Mouse (Mus musculus): ENCODE results near the gene Hsf4. TPM values are rescaled to one million over a fixed set of nuclear protein-coding genes. Genes with fewer than 3 reads are reported as not detected.

Gene Hsf4
- polyA plus RNA-seq, 1 experiment from 2014 or later, result 0.10 TPM

- Histone ChIP-seq H3K27me3 (ENCODE audit: low read depth, poor library complexity, severe bottlenecking) (no peaks in the 10 kb centered on the region), H3K36me3 (peaks cover 95% of the 10 kb centered on the region), H3K27ac (replicated peaks) (peak within 1 kb of the TSS; percentile 61), H3K4me3 (peak within 1 kb of the TSS; percentile 42), H3K9me3 (replicated peaks) (no peaks in the 10 kb centered on the region), H3K4me1 (peaks cover 14% of the 10 kb centered on the region)
- DNase-seq (ENCODE audit: low spot score), result peak; percentile 42
- 9% methylated on average over 30 of the region's 30 CpGs for WGBS
Observed at GRCm38 (mm10) chr8:105305211-105306145, 35.9 kb downstream of the Hsf4 start, which contains the start of gene Elmo3. Gene Elmo3 (plus strand): TSS chr8:105305601.

DNA sequence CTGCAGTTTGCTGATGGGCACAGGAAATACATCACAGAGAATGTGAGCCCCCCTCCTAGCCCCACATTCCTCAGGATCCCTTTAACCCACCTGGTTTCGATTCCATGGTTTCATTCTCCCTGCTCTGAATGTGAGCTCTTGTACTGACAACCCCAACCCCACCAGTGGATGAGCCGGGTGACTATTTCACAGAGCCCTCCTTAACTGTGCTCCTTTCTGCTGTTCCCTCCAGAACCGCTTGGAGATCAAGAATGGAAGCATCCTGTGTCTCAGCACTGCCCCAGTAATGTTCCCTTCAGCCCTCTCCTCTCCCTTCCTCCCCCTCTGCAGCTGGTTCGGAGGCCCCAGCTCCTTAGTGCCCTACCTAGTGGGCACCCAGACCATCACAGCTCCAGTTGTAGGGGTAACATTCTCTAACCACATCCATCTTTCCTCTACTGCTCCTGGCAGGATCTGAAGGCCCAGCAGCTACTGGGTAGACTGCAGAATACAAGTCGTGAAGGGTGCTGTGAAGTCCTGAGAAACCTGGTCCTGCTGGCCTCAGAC lies 36.6 kb downstream of the Hsf4 start:
- Histone ChIP-seq H3K4me3 (peak overlapping the region; percentile 42), H3K27me3 (ENCODE audit: low read depth, poor library complexity, severe bottlenecking) (no peaks in the 10 kb centered on the region), H3K27ac (replicated peaks) (peak overlapping the region; percentile 61; the same call in 1 of the 2 replicates), H3K9me3 (replicated peaks) (no peaks in the 10 kb centered on the region), H3K36me3 (peaks cover 93% of the 10 kb centered on the region), H3K4me1 (peaks cover 14% of the 10 kb centered on the region)
- WGBS, result 68% methylated on average over 5 of the region's 5 CpGs
- DNase-seq (ENCODE audit: low spot score), result no peak

DNA sequence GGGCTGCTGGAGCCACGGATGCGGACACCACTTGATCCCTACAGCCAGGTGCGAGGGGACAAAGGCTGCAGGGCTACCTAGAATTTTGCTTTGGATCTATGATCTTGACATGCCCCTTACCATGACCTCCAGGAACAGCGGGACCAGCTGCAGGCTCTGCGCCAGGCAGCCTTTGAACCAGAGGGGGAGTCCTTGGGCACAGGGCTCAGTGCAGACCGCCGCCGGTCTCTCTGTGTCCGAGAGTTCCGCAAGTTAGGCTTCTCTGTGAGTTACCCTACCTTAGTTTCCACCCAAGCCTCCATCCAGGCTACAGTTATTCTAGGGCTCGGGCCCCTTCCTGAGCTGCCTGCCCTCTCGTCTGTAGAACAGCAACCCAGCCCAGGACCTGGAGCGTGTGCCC lies 38.1 kb downstream of the Hsf4 start:
- Histone ChIP-seq H3K4me1 (peaks cover 14% of the 10 kb centered on the region), H3K27me3 (ENCODE audit: low read depth, poor library complexity, severe bottlenecking) (no peaks in the 10 kb centered on the region), H3K9me3 (replicated peaks) (no peaks in the 10 kb centered on the region), H3K27ac (replicated peaks) (no peak overlapping the region), H3K36me3 (peaks cover 93% of the 10 kb centered on the region), H3K4me3 (no peak overlapping the region)
- WGBS, result 93% methylated on average over 13 of the region's 13 CpGs
- no peak for DNase-seq (ENCODE audit: low spot score)

DNA sequence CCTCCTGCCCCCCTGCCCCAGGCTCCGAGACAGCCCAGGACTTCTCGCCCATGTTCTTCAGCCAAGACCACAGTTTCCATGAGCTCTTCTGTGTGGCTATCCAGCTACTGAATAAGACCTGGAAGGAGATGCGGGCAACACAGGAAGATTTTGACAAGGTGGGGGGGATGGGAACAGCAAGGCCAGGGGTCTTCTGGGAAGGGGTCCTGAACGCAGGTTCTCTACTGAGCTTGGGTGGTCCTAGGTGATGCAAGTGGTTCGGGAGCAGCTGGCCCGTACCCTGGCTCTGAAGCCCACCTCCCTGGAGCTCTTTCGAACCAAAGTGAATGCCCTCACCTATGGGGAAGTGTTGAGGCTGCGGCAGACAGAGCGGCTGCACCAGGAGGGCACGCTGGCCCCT lies 38.8 kb downstream of the Hsf4 start:
- Histone ChIP-seq H3K4me1 (peaks cover 14% of the 10 kb centered on the region), H3K36me3 (peaks cover 93% of the 10 kb centered on the region), H3K9me3 (replicated peaks) (no peaks in the 10 kb centered on the region), H3K27ac (replicated peaks) (no peak overlapping the region), H3K27me3 (ENCODE audit: low read depth, poor library complexity, severe bottlenecking) (no peaks in the 10 kb centered on the region), H3K4me3 (no peak overlapping the region)
- 95% methylated on average over 10 of the region's 10 CpGs for WGBS
- no peak for DNase-seq (ENCODE audit: low spot score)

GRCm38 (mm10) chr8:105309142-105309847 lies 39.7 kb downstream of the Hsf4 start:
- H3K4me1 ChIP-seq, result peaks cover 18% of the 10 kb centered on the region
- 83% methylated on average over 15 of the region's 15 CpGs for WGBS
- no peak overlapping the region for H3K4me3 ChIP-seq
- no peaks in the 10 kb centered on the region for H3K27me3 ChIP-seq (ENCODE audit: low read depth, poor library complexity, severe bottlenecking)
- no peaks in the 10 kb centered on the region for H3K9me3 ChIP-seq (replicated peaks)
- peaks cover 93% of the 10 kb centered on the region for H3K36me3 ChIP-seq
- DNase-seq (ENCODE audit: low spot score), result no peak
- H3K27ac ChIP-seq (replicated peaks), result no peak overlapping the region

GRCm38 (mm10) chr8:105310118-105310517 lies 40.5 kb downstream of the Hsf4 start:
- 92% methylated on average over 8 of the region's 8 CpGs for WGBS
- H3K4me1 ChIP-seq, result peaks cover 17% of the 10 kb centered on the region
- peaks cover 94% of the 10 kb centered on the region for H3K36me3 ChIP-seq
- no peak overlapping the region for H3K27ac ChIP-seq (replicated peaks)
- no peaks in the 10 kb centered on the region for H3K27me3 ChIP-seq (ENCODE audit: low read depth, poor library complexity, severe bottlenecking)
- DNase-seq (ENCODE audit: low spot score), result no peak
- H3K4me3 ChIP-seq, result no peak overlapping the region
- H3K9me3 ChIP-seq (replicated peaks), result no peaks in the 10 kb centered on the region

- Histone ChIP-seq H3K4me1 (0 out of 2 replicates have a peak, but pooled peaks cover 4% of the 10 kb centered on the region), H3K27ac (replicated peaks) (no peak overlapping the region), H3K36me3 (peaks cover 98% of the 10 kb centered on the region), H3K9me3 (replicated peaks) (no peaks in the 10 kb centered on the region), H3K27me3 (ENCODE audit: low read depth, poor library complexity, severe bottlenecking) (no peaks in the 10 kb centered on the region), H3K4me3 (no peak overlapping the region)
- no peak for DNase-seq (ENCODE audit: low spot score)
- WGBS, result 91% methylated on average over 1 of the region's 1 CpGs
Observed at GRCm38 (mm10) chr8:105311718-105312117, 42.1 kb downstream of the Hsf4 start.

DNA sequence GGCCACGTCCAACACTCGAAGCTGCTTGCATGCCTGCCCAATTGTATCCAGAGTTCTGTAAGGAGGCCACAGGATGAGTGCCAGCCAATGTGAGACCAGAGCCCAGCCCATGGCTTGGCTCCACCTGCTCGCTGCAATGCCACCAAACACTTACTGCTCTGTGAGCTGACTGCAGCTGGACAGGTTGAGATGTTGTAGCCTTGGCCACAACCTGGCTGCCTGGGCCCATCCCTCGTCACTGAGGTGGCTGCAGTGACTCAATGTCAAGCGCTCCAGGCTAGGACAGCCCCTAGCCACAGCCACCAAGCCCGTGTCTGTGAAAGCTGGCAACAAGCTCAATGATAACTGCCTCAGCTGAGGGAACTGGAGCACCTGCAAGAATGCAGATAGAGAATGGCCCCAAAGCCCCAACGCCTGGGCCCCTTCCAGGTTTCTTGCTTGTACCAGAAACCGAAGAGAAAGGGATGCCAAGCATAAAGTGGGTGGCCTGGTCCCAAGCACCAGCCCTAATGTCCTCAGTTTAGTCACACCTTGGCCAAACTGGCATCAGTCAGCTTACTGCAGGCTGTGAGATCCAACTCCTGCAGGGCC lies 43.4 kb downstream of the Hsf4 start:
- H3K27me3 ChIP-seq (ENCODE audit: low read depth, poor library complexity, severe bottlenecking), result no peaks in the 10 kb centered on the region
- no peaks in the 10 kb centered on the region for H3K9me3 ChIP-seq (replicated peaks)
- no peak overlapping the region for H3K27ac ChIP-seq (replicated peaks)
- H3K4me1 ChIP-seq, result 0 out of 2 replicates have a peak, but pooled peaks cover 4% of the 10 kb centered on the region
- peaks cover 98% of the 10 kb centered on the region for H3K36me3 ChIP-seq
- H3K4me3 ChIP-seq, result no peak overlapping the region
- no peak for DNase-seq (ENCODE audit: low spot score)
- WGBS, result 95% methylated on average over 8 of the region's 8 CpGs

GRCm38 (mm10) chr8:105313622-105314402 lies 44.2 kb downstream of the Hsf4 start:
- Histone ChIP-seq H3K9me3 (replicated peaks) (no peaks in the 10 kb centered on the region), H3K4me1 (0 out of 2 replicates have a peak, but pooled peaks cover 4% of the 10 kb centered on the region), H3K4me3 (no peak overlapping the region), H3K27me3 (ENCODE audit: low read depth, poor library complexity, severe bottlenecking) (no peaks in the 10 kb centered on the region), H3K27ac (replicated peaks) (no peak overlapping the region), H3K36me3 (peaks cover 98% of the 10 kb centered on the region)
- 78% methylated on average over 9 of the region's 9 CpGs for WGBS
- no peak for DNase-seq (ENCODE audit: low spot score)

DNA sequence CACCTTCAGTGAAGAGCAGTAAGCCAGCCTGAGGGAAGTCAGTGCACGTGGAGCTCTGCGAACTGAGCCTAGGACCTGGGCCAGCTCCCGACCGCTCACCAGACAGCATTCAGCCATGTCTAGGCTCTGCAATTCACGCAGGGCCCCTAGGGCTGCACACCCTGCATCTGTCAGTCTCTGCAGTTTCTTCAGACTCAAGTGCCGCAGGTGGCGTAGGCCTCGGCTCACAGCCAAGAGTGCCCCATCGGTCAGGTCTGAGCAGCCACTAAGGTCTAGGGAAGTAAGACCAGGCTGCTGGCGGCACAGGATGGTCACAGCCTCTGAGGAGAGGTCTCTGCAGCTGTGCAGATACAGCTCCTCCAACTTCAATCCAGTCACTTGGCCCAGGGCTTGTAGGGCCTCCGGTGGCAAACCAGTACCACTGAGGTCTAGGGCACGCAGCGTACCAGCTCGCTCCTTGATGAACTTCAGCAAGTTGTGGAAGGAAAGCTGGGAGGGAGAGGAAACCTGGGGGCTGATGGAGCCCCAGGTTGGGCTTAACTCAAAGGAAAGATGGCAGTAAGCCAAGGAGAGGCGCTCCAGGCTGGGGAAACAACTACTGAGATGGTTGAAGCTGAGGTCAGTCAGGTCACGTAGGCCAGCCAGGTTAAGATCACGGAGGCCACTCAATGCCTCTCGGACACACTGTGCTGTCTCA lies 45.6 kb downstream of the Hsf4 start:
- no peaks in the 10 kb centered on the region for H3K9me3 ChIP-seq (replicated peaks)
- 92% methylated on average over 18 of the region's 18 CpGs for WGBS
- 0 out of 2 replicates have a peak, but pooled peaks cover 4% of the 10 kb centered on the region for H3K4me1 ChIP-seq
- DNase-seq (ENCODE audit: low spot score), result no peak
- H3K36me3 ChIP-seq, result peaks cover 98% of the 10 kb centered on the region
- H3K4me3 ChIP-seq, result no peak overlapping the region
- H3K27ac ChIP-seq (replicated peaks), result no peak overlapping the region
- H3K27me3 ChIP-seq (ENCODE audit: low read depth, poor library complexity, severe bottlenecking), result no peaks in the 10 kb centered on the region

DNA sequence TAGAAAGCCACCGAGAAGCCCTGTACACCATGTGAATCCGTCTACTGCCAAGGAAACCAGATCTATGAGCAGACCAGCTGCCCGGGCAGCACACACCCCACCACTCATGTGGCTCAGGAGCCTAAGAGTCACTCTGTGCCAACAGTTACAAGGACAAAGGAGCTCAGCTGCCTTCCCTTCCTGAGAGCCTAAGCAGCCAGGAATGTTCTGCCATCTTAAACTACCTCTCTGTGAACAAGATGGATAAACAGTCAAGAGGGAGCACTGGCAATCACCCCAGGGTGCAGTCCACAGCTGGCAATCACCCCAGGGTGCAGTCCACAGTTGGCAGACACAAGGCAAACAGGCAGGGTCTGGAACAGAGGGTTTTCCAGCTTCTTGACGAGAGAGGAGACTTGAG lies 48.3 kb downstream of the Hsf4 start:
- H3K4me3 ChIP-seq, result no peak overlapping the region
- H3K27me3 ChIP-seq (ENCODE audit: low read depth, poor library complexity, severe bottlenecking), result no peaks in the 10 kb centered on the region
- DNase-seq (ENCODE audit: low spot score), result no peak
- WGBS, result 90% methylated on average over 4 of the region's 4 CpGs
- H3K36me3 ChIP-seq, result peaks cover 87% of the 10 kb centered on the region
- H3K9me3 ChIP-seq (replicated peaks), result no peaks in the 10 kb centered on the region
- 0 out of 2 replicates have a peak, but pooled peaks cover 4% of the 10 kb centered on the region for H3K4me1 ChIP-seq
- H3K27ac ChIP-seq (replicated peaks), result no peak overlapping the region
